Mouse (Mus musculus) embryonic stem cell, embryonic (primary cell): ENCODE measurements around the gene Lta.

ENCODE experiments used
- CTCF ChIA-PET, 4 experiments: fragments of 300-600 bp in 2 of 4; fragments of 350-600 bp in 2 of 4; sonication (Branson Sonifier 250); formaldehyde crosslinking; loops; one replicate each; lab custom pipeline; 2022; ENCODE audit warnings: inconsistent platforms in 2 of 4; lab: Charles Lee
- POLR2A ChIA-PET, 4 experiments: fragments of 300-600 bp in 2 of 4; fragments of 350-600 bp in 2 of 4; sonication (Branson Sonifier 250); formaldehyde crosslinking; loops; one replicate each; lab custom pipeline; 2022; ENCODE audit warnings: antibody characterized with exemption in 4 of 4, inconsistent platforms in 1 of 4; lab: Charles Lee

The Lta gene

GRCm38 (mm10) chr17:35204494-35205379, at the start of gene Lta:
Lta (minus strand) TSS chr17:35205351.
- ChIA-PET CTCF (interaction anchor here in 2 of 4 experiments (0.6 to 1.1 kb wide), 4 partner anchors 27 to 38 kb away, joined by 3 to 6 read pairs (median 6); no protein-coding TSS in a partner anchor), POLR2A (interaction anchor here in 2 of 4 experiments (1.0 to 1.8 kb wide), 7 partner anchors 7 to 41 kb away, joined by 3 to 6 read pairs (median 4); partner anchors contain the start of genes Ddx39b (in 1 of the 2) and Gm16181 (in 1 of the 2))

GRCm38 (mm10) chr17:35254241-35255098, 49.3 kb upstream of the Lta start:
- ChIA-PET CTCF (interaction anchor here (0.5 to 5.6 kb wide), 50 partner anchors 8 to 1289 kb away, joined by 3 to 101 read pairs (median 4); partner anchors contain the start of genes Ddx39b (in 2 of the 4), Nfkbil1 (in 2 of the 4), Apom (in 1 of the 4) and Csnk2b (in 1 of the 4)), POLR2A (interaction anchor here (0.6 to 18.8 kb wide), 35 partner anchors 8 to 304 kb away, joined by 3 to 396 read pairs (median 4); partner anchors contain the start of genes Ddx39b (in 4 of the 4), Prrc2a (in 2 of the 4), Atp6v1g2 (in 1 of the 4) and Ddah2 (in 1 of the 4))

DNA sequence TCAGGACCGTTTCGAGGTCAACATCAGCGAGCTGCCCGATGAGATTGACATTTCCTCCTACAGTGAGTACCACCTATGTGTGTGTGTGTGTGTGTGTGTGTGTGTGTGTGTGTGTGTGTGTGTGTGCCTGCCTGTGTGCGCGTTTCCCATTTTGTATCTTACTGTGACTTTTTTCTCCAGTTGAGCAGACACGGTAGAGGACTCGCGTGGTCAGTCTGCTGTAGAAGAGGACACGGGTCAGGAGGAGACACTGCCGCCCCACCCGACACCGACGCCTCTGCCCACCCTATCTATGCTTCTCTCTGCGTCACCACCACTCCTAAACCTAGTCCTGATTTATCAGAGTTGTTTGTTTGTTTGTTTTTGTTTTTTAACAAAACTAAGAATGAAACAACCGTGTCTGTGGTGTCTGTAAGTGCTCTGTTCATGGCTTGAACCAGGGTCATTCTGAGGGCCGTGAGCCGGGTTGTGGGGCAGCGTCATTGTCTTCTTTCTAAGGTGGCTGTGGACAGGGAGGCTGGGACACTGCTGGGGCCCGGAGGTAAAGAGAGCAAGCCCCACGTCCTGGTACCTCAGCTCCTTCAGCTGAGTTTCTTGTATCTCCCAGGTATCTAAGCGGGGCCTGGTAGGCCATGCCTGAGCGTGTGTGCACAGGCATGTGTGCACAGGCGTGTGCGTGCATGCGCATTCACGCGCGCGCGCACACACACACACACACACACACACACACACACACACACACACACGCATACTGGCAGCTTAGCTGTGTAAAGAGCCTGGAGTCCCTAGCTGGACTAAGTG, 48.3 kb upstream of the Lta start:
- ChIA-PET POLR2A (interaction anchor here (0.5 to 18.8 kb wide), 19 partner anchors 8 to 303 kb away, joined by 3 to 396 read pairs (median 5); partner anchors contain the start of genes Ddx39b (in 4 of the 4), Prrc2a (in 2 of the 4) and Ly6g5c (in 1 of the 4)), CTCF (interaction anchor here (0.6 to 5.6 kb wide), 19 partner anchors 8 to 360 kb away, joined by 3 to 101 read pairs (median 4); partner anchors contain the start of genes Nfkbil1 (in 2 of the 4) and Ddx39b (in 1 of the 4))

DNA sequence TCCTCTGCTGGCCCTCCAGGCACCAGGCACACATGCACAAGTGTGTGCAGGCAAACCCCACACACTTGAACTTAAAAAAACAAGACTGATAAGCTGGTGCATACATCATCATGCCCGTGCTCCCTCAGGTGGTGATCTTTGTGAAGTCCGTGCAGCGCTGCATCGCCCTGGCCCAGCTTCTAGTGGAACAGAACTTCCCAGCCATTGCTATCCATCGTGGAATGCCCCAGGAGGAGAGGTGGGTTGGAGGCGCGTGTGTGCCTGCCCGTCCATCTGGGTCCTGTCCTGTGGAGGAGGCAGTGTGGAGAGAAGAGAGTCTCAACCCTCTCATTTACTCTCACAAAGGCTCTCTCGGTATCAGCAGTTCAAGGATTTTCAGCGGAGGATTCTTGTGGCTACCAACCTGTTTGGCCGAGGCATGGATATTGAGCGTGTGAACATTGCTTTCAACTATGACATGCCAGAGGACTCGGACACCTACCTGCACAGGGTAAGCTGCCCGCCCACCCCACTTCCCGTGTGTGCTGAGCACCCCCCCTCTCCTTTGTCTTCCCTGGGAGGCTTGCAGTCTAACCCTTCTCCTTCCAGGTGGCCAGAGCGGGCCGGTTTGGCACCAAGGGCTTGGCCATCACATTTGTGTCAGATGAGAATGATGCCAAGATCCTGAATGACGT, 47.6 kb upstream of the Lta start:
- CTCF ChIA-PET, result interaction anchor here in 1 of 4 experiments (0.7 to 5.6 kb wide), 5 partner anchors 10 to 86 kb away, joined by 3 to 101 read pairs (median 4); partner anchors contain the start of gene Ddx39b
- POLR2A ChIA-PET, result interaction anchor here (0.9 to 18.8 kb wide), 16 partner anchors 7 to 337 kb away, joined by 3 to 396 read pairs (median 4); partner anchors contain the start of genes Ddx39b (in 4 of the 4) and Prrc2a (in 2 of the 4)

- ChIA-PET POLR2A (interaction anchor here (0.6 to 18.8 kb wide), 27 partner anchors 3 to 584 kb away, joined by 3 to 396 read pairs (median 4); partner anchors contain the start of genes Ddx39b (in 4 of the 4), Prrc2a (in 2 of the 4) and Atp6v1g2 (in 1 of the 4)), CTCF (interaction anchor here in 1 of 4 experiments (0.7 to 4.6 kb wide), 7 partner anchors 9 to 85 kb away, joined by 3 to 33 read pairs (median 5); no protein-coding TSS in a partner anchor)
Observed at GRCm38 (mm10) chr17:35251981-35252380, 46.8 kb upstream of the Lta start.

DNA sequence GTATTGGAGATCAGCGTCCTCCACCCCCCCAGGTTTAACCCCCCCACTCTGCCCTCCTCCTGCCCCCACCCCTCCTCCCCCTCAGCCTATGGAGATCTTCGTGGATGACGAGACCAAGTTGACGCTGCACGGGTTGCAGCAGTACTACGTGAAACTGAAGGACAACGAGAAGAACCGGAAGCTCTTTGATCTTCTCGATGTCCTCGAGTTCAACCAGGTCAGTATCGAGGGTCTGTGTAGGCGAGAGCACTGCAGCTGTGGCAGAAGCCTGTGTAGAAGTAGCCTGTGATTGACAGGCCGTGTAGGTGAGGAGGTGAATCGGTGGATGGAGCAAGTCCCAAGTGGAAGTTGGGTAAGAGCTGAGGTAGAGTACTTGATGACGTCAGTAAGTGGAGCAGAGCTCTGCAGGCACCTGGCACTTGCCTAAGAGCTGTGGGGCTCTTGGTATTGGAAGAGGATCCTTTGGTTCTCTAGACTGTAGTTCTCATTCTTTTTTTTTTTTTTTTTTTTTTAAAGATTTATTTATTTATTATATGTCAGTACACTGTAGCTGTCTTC, 46.1 kb upstream of the Lta start:
- ChIA-PET CTCF (interaction anchor here in 2 of 4 experiments (0.6 to 4.6 kb wide), 9 partner anchors 8 to 85 kb away, joined by 3 to 33 read pairs (median 4); partner anchors contain the start of genes Atp6v1g2 (in 1 of the 2) and Ddx39b (in 1 of the 2)), POLR2A (interaction anchor here (0.6 to 18.8 kb wide), 33 partner anchors 4 to 585 kb away, joined by 3 to 396 read pairs (median 4); partner anchors contain the start of genes Ddx39b (in 4 of the 4), Prrc2a (in 2 of the 4), Atp6v1g2 (in 1 of the 4) and Nfkbil1 (in 1 of the 4))

GRCm38 (mm10) chr17:35250348-35251120, 45.4 kb upstream of the Lta start:
- POLR2A ChIA-PET, result interaction anchor here (0.7 to 18.8 kb wide), 30 partner anchors 4 to 585 kb away, joined by 3 to 396 read pairs (median 4); partner anchors contain the start of genes Ddx39b (in 4 of the 4), Prrc2a (in 2 of the 4), Atp6v1g2 (in 1 of the 4) and Nfkbil1 (in 1 of the 4)
- CTCF ChIA-PET, result interaction anchor here (0.6 to 4.6 kb wide), 10 partner anchors 9 to 84 kb away, joined by 3 to 33 read pairs (median 4); partner anchors contain the start of genes Atp6v1g2 (in 1 of the 4) and Ddx39b (in 1 of the 4)

- ChIA-PET POLR2A (interaction anchor here (0.6 to 18.8 kb wide), 17 partner anchors 4 to 282 kb away, joined by 3 to 396 read pairs (median 19); partner anchors contain the start of genes Ddx39b (in 4 of the 4), Prrc2a (in 2 of the 4), Atp6v1g2 (in 1 of the 4) and Nfkbil1 (in 1 of the 4)), CTCF (interaction anchor here in 3 of 4 experiments (0.7 to 1.7 kb wide), 6 partner anchors 8 to 83 kb away, joined by 3 to 4 read pairs (median 4); partner anchors contain the start of gene Ddx39b (in 1 of the 3))
Observed at GRCm38 (mm10) chr17:35249451-35250197, 44.5 kb upstream of the Lta start.

DNA sequence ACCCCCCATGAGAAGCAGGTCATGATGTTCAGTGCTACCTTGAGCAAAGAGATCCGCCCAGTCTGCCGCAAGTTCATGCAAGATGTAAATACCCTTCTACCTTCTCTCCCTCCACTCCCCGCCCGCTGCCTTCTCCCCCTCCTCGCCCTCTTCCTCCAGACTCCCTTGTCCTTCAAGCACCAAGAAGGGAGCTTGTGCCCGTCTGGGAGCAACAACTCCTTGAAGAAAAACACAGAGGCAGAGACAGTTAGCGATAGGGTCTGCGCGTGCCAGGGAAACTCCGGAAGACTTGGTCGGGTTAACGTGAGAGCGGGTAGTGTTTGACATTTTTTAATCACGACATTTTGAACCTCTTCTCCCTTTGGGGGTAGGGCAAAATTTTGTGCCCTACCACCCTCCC, 43.8 kb upstream of the Lta start:
- ChIA-PET POLR2A (interaction anchor here in 3 of 4 experiments (0.8 to 18.8 kb wide), 13 partner anchors 3 to 111 kb away, joined by 3 to 396 read pairs (median 25); partner anchors contain the start of genes Ddx39b (in 3 of the 3), Prrc2a (in 2 of the 3), Atp6v1g2 (in 1 of the 3) and Nfkbil1 (in 1 of the 3)), CTCF (interaction anchor here in 3 of 4 experiments (0.6 to 1.4 kb wide), 5 partner anchors 9 to 149 kb away, joined by 3 to 7 read pairs (median 3); no protein-coding TSS in a partner anchor)

DNA sequence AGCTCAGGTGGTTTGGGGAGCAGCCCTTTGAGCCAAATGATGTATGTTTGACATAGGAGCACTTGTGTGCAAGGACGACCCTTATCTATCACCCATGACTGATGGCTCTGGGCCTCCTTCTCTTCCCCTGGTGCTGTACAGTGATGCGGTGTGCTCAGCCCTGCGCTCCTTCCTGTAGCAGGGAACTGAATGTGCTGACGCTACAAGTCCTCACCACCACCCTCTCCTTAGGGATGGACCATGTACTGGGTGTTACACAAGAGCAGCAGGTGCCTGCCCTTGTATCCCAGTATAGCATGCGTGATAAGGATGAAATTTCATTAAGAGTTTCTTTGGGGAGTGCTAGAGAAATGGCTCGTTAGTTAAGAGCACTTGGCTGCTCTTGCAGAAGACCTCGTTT, 42.0 kb upstream of the Lta start:
- POLR2A ChIA-PET, result interaction anchor here in 3 of 4 experiments (0.6 to 18.8 kb wide), 29 partner anchors 7 to 296 kb away, joined by 3 to 396 read pairs (median 4); partner anchors contain the start of genes Nfkbil1 (in 2 of the 3), Prrc2a (in 2 of the 3), Atp6v1g2 (in 1 of the 3) and D17H6S53E (in 1 of the 3)
- CTCF ChIA-PET, result interaction anchor here (0.7 to 7.7 kb wide), 8 partner anchors 9 to 84 kb away, joined by 3 to 101 read pairs (median 4); no protein-coding TSS in a partner anchor

DNA sequence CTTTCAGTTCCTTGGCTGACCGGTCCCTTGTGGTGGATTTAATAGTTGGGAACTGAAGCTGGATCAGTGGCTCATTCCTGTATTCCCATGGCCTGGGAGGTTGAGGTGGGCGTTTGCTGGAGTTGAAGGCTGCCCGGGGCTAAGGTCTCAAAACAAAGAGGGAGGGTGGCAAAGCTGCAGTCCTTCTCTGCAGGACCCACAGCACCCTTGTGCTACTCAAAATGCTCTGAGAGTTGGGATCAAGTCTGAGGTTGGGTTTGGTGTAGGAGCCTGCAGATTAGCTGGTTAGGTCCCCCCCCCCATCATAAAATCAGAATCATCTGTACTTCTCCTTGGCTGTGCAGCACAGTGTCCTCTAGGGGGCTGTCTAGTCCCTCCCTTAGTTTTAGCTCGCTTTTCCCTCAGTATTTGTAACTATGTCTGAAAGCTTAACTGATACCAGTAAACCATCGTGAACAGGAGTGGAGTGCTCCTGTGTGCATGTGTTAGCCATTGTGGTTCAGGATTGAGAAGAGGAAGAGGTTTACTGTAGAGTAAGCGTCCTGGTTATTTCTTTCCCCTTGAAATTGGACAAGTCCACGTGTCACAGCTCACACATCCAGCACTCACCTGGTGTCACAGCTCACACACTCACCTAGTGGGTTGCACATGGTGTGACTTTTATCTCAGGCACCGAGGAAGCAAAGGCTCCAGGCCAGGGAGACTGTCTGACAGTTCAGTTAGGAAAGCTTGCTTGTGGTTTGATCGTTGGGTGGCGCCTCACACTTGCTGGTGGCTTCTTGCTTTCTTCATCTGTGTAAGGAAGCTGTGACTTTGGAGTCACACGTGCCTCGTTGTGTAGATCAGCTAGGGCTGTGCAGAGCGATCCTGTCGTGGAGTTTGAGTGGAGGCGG, 40.8 kb upstream of the Lta start:
- ChIA-PET POLR2A (interaction anchor here (0.6 to 18.8 kb wide), 44 partner anchors 8 to 1283 kb away, joined by 3 to 396 read pairs (median 5); partner anchors contain the start of genes D17H6S53E (in 2 of the 4), Gm16181 (in 2 of the 4), Nfkbil1 (in 2 of the 4) and Prrc2a (in 2 of the 4)), CTCF (interaction anchor here (0.5 to 7.7 kb wide), 44 partner anchors 8 to 1280 kb away, joined by 3 to 101 read pairs (median 5); partner anchors contain the start of genes Abhd16a (in 1 of the 4), Hspa1l (in 1 of the 4) and Nfkbil1 (in 1 of the 4))

DNA sequence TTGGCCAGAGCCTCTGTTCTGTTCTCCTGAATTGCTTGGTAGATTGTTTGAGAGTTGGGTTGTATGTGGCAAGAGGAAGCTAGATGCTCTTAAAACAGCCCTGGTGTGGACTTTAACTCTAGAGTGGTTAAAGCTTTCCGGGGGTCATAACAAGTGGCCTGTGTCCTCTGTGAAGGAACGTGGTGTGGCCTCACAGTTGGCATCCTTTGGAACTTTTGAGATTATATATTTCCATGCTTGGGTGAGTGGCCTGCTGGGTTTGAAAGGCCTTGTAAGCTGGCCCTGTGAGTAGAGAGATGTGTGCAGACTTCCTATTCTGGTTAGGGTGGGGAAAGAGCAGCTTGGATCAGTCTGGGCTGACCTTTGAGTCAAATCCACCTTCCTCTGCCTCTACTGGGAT, 39.8 kb upstream of the Lta start:
- POLR2A ChIA-PET, result interaction anchor here in 3 of 4 experiments (0.6 to 18.8 kb wide), 27 partner anchors 7 to 292 kb away, joined by 3 to 396 read pairs (median 6); partner anchors contain the start of genes D17H6S53E (in 2 of the 3), Nfkbil1 (in 2 of the 3), Prrc2a (in 2 of the 3) and Apom (in 1 of the 3)

More for the DNA sequence above, 39.8 kb upstream of the Lta start:
- CTCF ChIA-PET, result interaction anchor here (0.7 to 7.7 kb wide), 14 partner anchors 9 to 161 kb away, joined by 3 to 101 read pairs (median 5); no protein-coding TSS in a partner anchor
